Mouse (Mus musculus) lung, embryonic 16.5 days (tissue): Measurements from ENCODE around the gene Usf3. TPM values are rescaled to one million over a fixed set of nuclear protein-coding genes. Genes with fewer than 3 reads are reported as not detected.
A peak's percentile ranks its signal among the peaks of the same experiment; 100 is the strongest.

Experiments used
- ATAC-seq: fragments of 200-750 bp; cut with Nextera tagmentation; 2 replicates; pipeline ENCODE4 v1.8.0; 2017; ENCODE audit warnings: low read depth, mild to moderate bottlenecking, moderate library complexity
- H3K27ac ChIP-seq: fragments of 300-500 bp; sonication (generic); 2 replicates; pipeline ENCODE4 v1.5.1; 2014; ENCODE audit warnings: mild to moderate bottlenecking, control low read depth, low read length
- H3K27me3 ChIP-seq: fragments of 300-500 bp; sonication (generic); 2 replicates; pipeline ENCODE4 v1.6.1; 2014; ENCODE audit warnings: low read depth, low read length, mixed read lengths; ENCODE audit not compliant: control insufficient read depth, insufficient read depth
- H3K36me3 ChIP-seq: fragments of 300-500 bp; sonication (generic); 2 replicates; pipeline ENCODE4 v1.6.1; 2014; ENCODE audit warnings: low read length; ENCODE audit not compliant: control insufficient read depth, insufficient read depth
- H3K4me1 ChIP-seq: fragments of 300-500 bp; sonication (generic); replicated peaks from 2 replicates; pipeline ENCODE4 v1.6.1; 2014; ENCODE audit warnings: low read length, mixed read lengths; ENCODE audit not compliant: control insufficient read depth, insufficient read depth
- H3K4me2 ChIP-seq: fragments of 300-500 bp; sonication (generic); 2 replicates; pipeline ENCODE4 v1.6.1; 2014; ENCODE audit warnings: low read depth, low read length, control low read depth
- H3K4me3 ChIP-seq: fragments of 300-500 bp; sonication (generic); 2 replicates; pipeline ENCODE4 v1.5.1; 2014; ENCODE audit warnings: mild to moderate bottlenecking, low read length, control low read depth
- H3K9ac ChIP-seq: fragments of 300-500 bp; sonication (generic); 2 replicates; pipeline ENCODE4 v1.6.1; 2014; ENCODE audit warnings: low read length, control low read depth
- H3K9me3 ChIP-seq: fragments of 300-500 bp; sonication (generic); 2 replicates; pipeline ENCODE4 v1.6.1; 2016; ENCODE audit warnings: low read length; ENCODE audit not compliant: control insufficient read depth
- WGBS: fragments of 180-500 bp; shearing (Covaris S2); extraction: QIAGEN DNeasy Blood & Tissue Kit; methylation state at CpG from one replicate; pipeline ENCODE4 v1.1.7; 2014; 5-methylcytosine and 5-hydroxymethylcytosine counted together
- polyA plus RNA-seq: library from polyadenylated mRNA; unstranded; fragments of >200 nt; fragmentation: Nextera tagmentation; extraction: Ambion mirVana; gene quantifications from 2 replicates; pipeline ENCODE4 v1.2.1, GENCODE M21; 2015

Usf3 gene
- polyA plus RNA-seq, 1 experiment from 2014 or later: 3.2 TPM

GRCm38 (mm10) chr16:44187172-44187571, 14.1 kb downstream of the Usf3 start:
- Histone ChIP-seq H3K4me1 (no peaks in the 10 kb centered on the region; the same call in 1 of the 2 replicates), H3K4me2 (no peak overlapping the region), H3K27me3 (no peaks in the 10 kb centered on the region), H3K9me3 (0 out of 2 replicates have a peak, but pooled peaks cover 5% of the 10 kb centered on the region), H3K4me3 (no peak overlapping the region), H3K36me3 (peaks cover 5% of the 10 kb centered on the region; the same call in 1 of the 2 replicates), H3K9ac (no peak overlapping the region), H3K27ac (no peak overlapping the region)
- WGBS: 78% methylated on average over 4 of the region's 4 CpGs
- ATAC-seq: no peak

GRCm38 (mm10) chr16:44188766-44189165, 15.7 kb downstream of the Usf3 start:
- Histone ChIP-seq H3K4me1 (no peaks in the 10 kb centered on the region; the same call in 1 of the 2 replicates), H3K36me3 (peaks cover 5% of the 10 kb centered on the region; the same call in 1 of the 2 replicates), H3K27me3 (no peaks in the 10 kb centered on the region), H3K4me3 (no peak overlapping the region), H3K4me2 (no peak overlapping the region), H3K27ac (no peak overlapping the region), H3K9me3 (0 out of 2 replicates have a peak, but pooled peaks cover 5% of the 10 kb centered on the region), H3K9ac (no peak overlapping the region)
- no peak for ATAC-seq
- WGBS: 80% methylated on average over 3 of the region's 3 CpGs

GRCm38 (mm10) chr16:44190032-44190431, 17.0 kb downstream of the Usf3 start:
- no peak overlapping the region for H3K9ac ChIP-seq
- 0 out of 2 replicates have a peak, but pooled peaks cover 5% of the 10 kb centered on the region for H3K9me3 ChIP-seq
- 84% methylated on average over 6 of the region's 6 CpGs for WGBS
- H3K4me1 ChIP-seq: no peaks in the 10 kb centered on the region; the same call in 1 of the 2 replicates
- H3K27me3 ChIP-seq: no peaks in the 10 kb centered on the region
- ATAC-seq: no peak
- no peak overlapping the region for H3K4me3 ChIP-seq
- H3K36me3 ChIP-seq: peaks cover 5% of the 10 kb centered on the region; the same call in 1 of the 2 replicates
- H3K4me2 ChIP-seq: no peak overlapping the region
- no peak overlapping the region for H3K27ac ChIP-seq

GRCm38 (mm10) chr16:44190968-44191367, 17.9 kb downstream of the Usf3 start:
- Histone ChIP-seq H3K36me3 (peaks cover 5% of the 10 kb centered on the region; the same call in 1 of the 2 replicates), H3K9me3 (0 out of 2 replicates have a peak, but pooled peaks cover 5% of the 10 kb centered on the region), H3K4me1 (no peaks in the 10 kb centered on the region; the same call in 1 of the 2 replicates), H3K4me2 (no peak overlapping the region), H3K4me3 (no peak overlapping the region), H3K27ac (no peak overlapping the region), H3K27me3 (no peaks in the 10 kb centered on the region), H3K9ac (no peak overlapping the region)
- WGBS: 77% methylated on average over 2 of the region's 2 CpGs
- ATAC-seq: no peak

- ATAC-seq: no peak
- 87% methylated on average over 14 of the region's 14 CpGs for WGBS
- no peaks in the 10 kb centered on the region for H3K9me3 ChIP-seq
Measured at GRCm38 (mm10) chr16:44199066-44199703, 26.1 kb downstream of the Usf3 start.

GRCm38 (mm10) chr16:44200146-44200545, 27.1 kb downstream of the Usf3 start:
- 89% methylated on average over 4 of the region's 4 CpGs for WGBS
- Histone ChIP-seq H3K36me3 (peaks cover 10% of the 10 kb centered on the region), H3K27me3 (no peaks in the 10 kb centered on the region), H3K9me3 (no peaks in the 10 kb centered on the region), H3K9ac (no peak overlapping the region), H3K4me1 (no peaks in the 10 kb centered on the region), H3K27ac (no peak overlapping the region), H3K4me3 (no peak overlapping the region), H3K4me2 (no peak overlapping the region)
- no peak for ATAC-seq

More at GRCm38 (mm10) chr16:44199066-44199703, 26.1 kb downstream of the Usf3 start:
- H3K27me3 ChIP-seq: no peaks in the 10 kb centered on the region
- H3K4me1 ChIP-seq: no peaks in the 10 kb centered on the region
- no peak overlapping the region for H3K4me2 ChIP-seq
- H3K9ac ChIP-seq: no peak overlapping the region
- H3K36me3 ChIP-seq: peaks cover 10% of the 10 kb centered on the region
- no peak overlapping the region for H3K4me3 ChIP-seq
- no peak overlapping the region for H3K27ac ChIP-seq

GRCm38 (mm10) chr16:44204331-44204730, 31.3 kb downstream of the Usf3 start:
- 0 out of 2 replicates have a peak, but pooled peaks have one; percentile 34 for ATAC-seq
- Histone ChIP-seq H3K4me3 (no peak overlapping the region), H3K9me3 (no peaks in the 10 kb centered on the region), H3K9ac (no peak overlapping the region), H3K36me3 (peaks cover 10% of the 10 kb centered on the region), H3K4me1 (no peaks in the 10 kb centered on the region), H3K27me3 (no peaks in the 10 kb centered on the region), H3K4me2 (no peak overlapping the region), H3K27ac (no peak overlapping the region)
- 63% methylated on average over 6 of the region's 6 CpGs for WGBS

- no peaks in the 10 kb centered on the region for H3K27me3 ChIP-seq
- 92% methylated on average over 8 of the region's 8 CpGs for WGBS
- no peaks in the 10 kb centered on the region for H3K4me1 ChIP-seq
- H3K9ac ChIP-seq: no peak overlapping the region
- peaks cover 10% of the 10 kb centered on the region for H3K36me3 ChIP-seq
- no peak overlapping the region for H3K4me2 ChIP-seq
- no peak overlapping the region for H3K4me3 ChIP-seq
- no peaks in the 10 kb centered on the region for H3K9me3 ChIP-seq
- no peak for ATAC-seq
- no peak overlapping the region for H3K27ac ChIP-seq
Measured at GRCm38 (mm10) chr16:44205973-44206372, 32.9 kb downstream of the Usf3 start.

GRCm38 (mm10) chr16:44210156-44211053, 37.4 kb downstream of the Usf3 start:
- no peak for ATAC-seq
- Histone ChIP-seq H3K36me3 (peaks cover 8% of the 10 kb centered on the region; the same call in 1 of the 2 replicates), H3K4me1 (no peaks in the 10 kb centered on the region)

More at GRCm38 (mm10) chr16:44210156-44211053, 37.4 kb downstream of the Usf3 start:
- no peak overlapping the region for H3K9ac ChIP-seq
- WGBS: 79% methylated on average over 10 of the region's 10 CpGs
- no peaks in the 10 kb centered on the region for H3K9me3 ChIP-seq
- H3K27me3 ChIP-seq: no peaks in the 10 kb centered on the region
- H3K4me3 ChIP-seq: no peak overlapping the region
- H3K27ac ChIP-seq: no peak overlapping the region
- no peak overlapping the region for H3K4me2 ChIP-seq
